8 mouse cellular contexts compared by ENCODE assay signal in genomic region chr4:148871751-148872334, GRCm38 (mm10).
A peak's percentile ranks its signal among the peaks of the same experiment; 100 is the strongest.
DNase-seq lines count a peak whose midpoint lies in the region.
"Had no signal": no experiment of that assay in that cellular context is flagged by ENCODE, and none has a peak within 500 bp of the region (broad histone marks: within the 10 kb centered on the region; RNA-seq: fewer than 3 reads in every experiment).

No protein-coding gene starts in this region.

- H3K27ac ChIP-seq in limb, embryonic 10.5 days: peak overlapping the region; percentile 89
- H3K27ac ChIP-seq: liver, embryonic 15.5 days had no signal

- no peaks in the 10 kb centered on the region for H3K9me3 ChIP-seq in limb, embryonic 10.5 days (replicated peaks)
- H3K9me3 ChIP-seq: liver, embryonic 15.5 days had no signal

- H3K36me3 ChIP-seq in limb, embryonic 10.5 days: no peaks in the 10 kb centered on the region
- H3K36me3 ChIP-seq: liver, embryonic 15.5 days had no signal

- DNase-seq in adipocyte (ENCODE audit: low spot score): peak; percentile 68
- peak; percentile 95 for DNase-seq in brain, adult 2 months (ENCODE audit: low read depth, low spot score)
- peak; percentile 61 for DNase-seq in fibroblast of lung, adult 2 months (ENCODE audit: low read depth)
- DNase-seq in heart, postnatal 14 days: peak; percentile 73 to 78
- peak; percentile 76 for DNase-seq in limb, embryonic 10.5 days (ENCODE audit: low spot score)
- DNase-seq in retina, embryonic 14.5 days (ENCODE audit: low spot score): peak; percentile 50
- DNase-seq in natural killer cell, adult 2 months (ENCODE audit: low spot score in 2 of 2): no peak

- H3K4me3 ChIP-seq in limb, embryonic 10.5 days: peak overlapping the region; percentile 39
- H3K4me3 ChIP-seq: liver, embryonic 15.5 days had no signal

- peaks cover 72% of the 10 kb centered on the region for H3K27me3 ChIP-seq in limb, embryonic 10.5 days (ENCODE audit: low read depth, poor library complexity, severe bottlenecking)

- peaks cover 71% of the 10 kb centered on the region for H3K4me1 ChIP-seq in limb, embryonic 10.5 days
- H3K4me1 ChIP-seq: liver, embryonic 15.5 days had no signal

- intact Hi-C loops in heart, postnatal 14 days (cut with DNase I): no loop called here

- 23% methylated on average over 10 of the region's 10 CpGs for WGBS in limb, embryonic 10.5 days

Comparison
In these comparisons a context has a peak if more than half of its experiments do, and no peak if none do; other contexts are left out.
1. DNase-seq: peak in adipocyte (single experiment), brain, adult 2 months (single experiment), fibroblast of lung, adult 2 months (single experiment), heart, postnatal 14 days (2 of 2), limb, embryonic 10.5 days (single experiment) and retina, embryonic 14.5 days (single experiment); none in natural killer cell, adult 2 months (0 of 2).